Mouse (Mus musculus) embryonic facial prominence, embryonic 15.5 days (tissue): ENCODE measurements at regions not wholly inside any gene's neighbourhood (a gene's known extent, or its start where the extent isn't known, plus 50 kb on each side); places are given as distances from the start of the nearest gene placed in this dataset.

ENCODE experiments used
- ATAC-seq: fragments of 200-750 bp; cut with Nextera tagmentation; 2 replicates; pipeline ENCODE4 v1.8.0; 2017; ENCODE audit warnings: low read depth, moderate TSS enrichment; ENCODE audit not compliant: insufficient number of reproducible peaks, low FRiP score, low TSS enrichment
- H3K27ac ChIP-seq: fragments of 300-500 bp; sonication (generic); replicated peaks from 2 replicates; pipeline ENCODE4 v1.5.1; 2015; ENCODE audit warnings: mild to moderate bottlenecking, inconsistent platforms
- H3K27me3 ChIP-seq: fragments of 300-500 bp; sonication (generic); 2 replicates; pipeline ENCODE4 v1.6.1; 2015; ENCODE audit warnings: inconsistent platforms
- H3K36me3 ChIP-seq: fragments of 300-500 bp; sonication (generic); 2 replicates; pipeline ENCODE4 v1.6.1; 2015; ENCODE audit warnings: mild to moderate bottlenecking, inconsistent platforms
- H3K4me1 ChIP-seq: fragments of 300-500 bp; sonication (generic); 2 replicates; pipeline ENCODE4 v1.6.1; 2015; ENCODE audit warnings: inconsistent platforms
- H3K4me2 ChIP-seq: fragments of 300-500 bp; sonication (generic); replicated peaks from 2 replicates; pipeline ENCODE4 v1.6.1; 2015; ENCODE audit warnings: mild to moderate bottlenecking, inconsistent platforms
- H3K4me3 ChIP-seq: fragments of 300-500 bp; sonication (generic); replicated peaks from 2 replicates; pipeline ENCODE4 v1.5.1; 2015; ENCODE audit warnings: mild to moderate bottlenecking, inconsistent platforms
- H3K9ac ChIP-seq: fragments of 300-500 bp; sonication (generic); 2 replicates; pipeline ENCODE4 v1.6.1; 2015; ENCODE audit warnings: inconsistent platforms
- H3K9me3 ChIP-seq: fragments of 300-500 bp; sonication (generic); replicated peaks from 2 replicates; pipeline ENCODE4 v1.6.1; 2016; ENCODE audit warnings: inconsistent platforms
- WGBS: fragments of 180-500 bp; shearing (Covaris S2); methylation state at CpG from one replicate; pipeline ENCODE4 v1.1.7; 2015; 5-methylcytosine and 5-hydroxymethylcytosine counted together

DNA sequence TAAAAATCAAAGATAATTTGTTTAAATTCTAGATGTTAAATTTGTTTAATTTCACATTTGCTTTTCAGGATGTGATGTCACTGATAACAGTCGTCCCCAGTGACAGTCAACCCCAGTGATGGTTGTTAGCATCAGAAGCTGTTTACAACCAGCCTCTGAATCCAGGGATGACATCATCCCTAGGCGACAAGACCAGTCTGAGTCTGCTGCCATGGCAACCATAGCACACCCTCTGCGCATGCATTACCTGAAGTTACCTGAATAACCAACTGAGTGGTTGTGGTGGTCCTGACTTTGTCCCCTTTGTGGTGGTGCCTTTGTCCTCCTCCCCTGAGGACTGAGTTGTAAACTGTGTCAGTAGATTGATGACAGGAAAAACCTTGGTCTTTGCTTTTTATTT lies 92.0 kb upstream of the Zfp644 start:
- Histone ChIP-seq H3K4me2 (no peak overlapping the region), H3K36me3 (no peaks in the 10 kb centered on the region), H3K27ac (no peak overlapping the region), H3K27me3 (no peaks in the 10 kb centered on the region), H3K9me3 (no peaks in the 10 kb centered on the region), H3K4me3 (no peak overlapping the region), H3K4me1 (peaks cover 3% of the 10 kb centered on the region; the same call in 1 of the 2 replicates), H3K9ac (no peak overlapping the region)
- 35% methylated on average over 3 of the region's 3 CpGs for WGBS
- no peak for ATAC-seq

DNA sequence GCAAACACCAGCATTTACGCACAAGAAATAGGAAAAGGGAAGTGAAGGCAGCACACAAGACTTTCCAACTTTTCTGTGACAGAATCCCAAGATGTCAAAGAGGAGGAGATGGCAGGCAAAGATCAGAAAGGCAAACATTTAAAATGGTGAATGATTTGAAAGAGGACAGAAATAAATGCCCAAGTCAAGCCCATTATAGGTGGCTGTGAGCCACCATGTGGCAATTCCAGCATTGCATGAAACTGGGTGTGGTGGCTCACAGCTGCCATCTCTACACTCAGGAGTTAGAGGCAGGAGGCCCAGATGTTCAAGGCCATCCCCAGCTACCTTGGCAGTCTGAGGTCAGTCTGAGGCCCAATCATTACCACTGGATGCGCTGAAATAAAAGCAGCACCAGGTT lies 88.0 kb upstream of the Zfp644 start:
- H3K4me3 ChIP-seq = no peak overlapping the region
- no peaks in the 10 kb centered on the region for H3K9me3 ChIP-seq
- no peaks in the 10 kb centered on the region for H3K36me3 ChIP-seq
- no peak overlapping the region for H3K27ac ChIP-seq
- no peak overlapping the region for H3K9ac ChIP-seq
- H3K4me2 ChIP-seq = no peak overlapping the region
- 78% methylated on average over 2 of the region's 2 CpGs for WGBS
- H3K4me1 ChIP-seq = peaks cover 7% of the 10 kb centered on the region; the same call in 1 of the 2 replicates
- no peaks in the 10 kb centered on the region for H3K27me3 ChIP-seq
- ATAC-seq = no peak

DNA sequence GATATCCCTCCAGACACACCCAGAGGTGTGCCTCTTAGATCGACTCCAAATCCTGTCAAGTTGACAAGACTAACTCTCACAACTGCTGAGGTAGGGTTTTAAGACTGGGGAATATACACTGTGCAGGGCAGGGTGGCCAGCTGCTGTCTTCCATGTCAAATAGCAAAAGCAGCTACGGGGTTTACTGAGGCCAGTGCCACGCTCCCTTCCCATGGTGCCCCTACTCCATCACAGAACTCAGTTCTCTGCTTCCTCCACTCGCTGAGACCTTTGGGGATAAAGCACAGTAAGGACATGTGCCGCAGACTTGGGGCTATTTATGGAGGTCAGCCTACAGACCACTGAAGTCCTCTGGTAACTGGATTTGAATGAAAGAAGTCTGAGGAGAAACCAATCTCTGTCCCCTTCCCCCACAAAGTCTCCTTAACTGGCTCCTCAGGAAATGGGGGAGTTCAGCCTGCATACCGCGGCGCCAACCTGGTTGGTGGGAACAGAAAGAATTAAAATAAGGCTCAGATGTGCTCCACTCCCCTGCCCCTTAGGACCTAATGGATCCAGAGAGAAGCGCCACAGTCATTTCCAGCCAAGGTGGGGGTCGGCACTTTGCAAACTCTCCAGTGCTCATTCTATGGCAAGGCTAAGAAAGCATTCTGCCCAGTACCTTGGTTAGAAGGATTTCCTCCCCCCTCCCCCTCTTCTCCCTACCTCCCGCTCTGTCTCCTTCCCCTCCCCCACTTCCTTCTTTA lies 87.0 kb upstream of the Zfp644 start:
- Histone ChIP-seq H3K4me3 (peak overlapping the region; percentile 25), H3K4me2 (peak overlapping the region; percentile 47), H3K4me1 (peaks cover 7% of the 10 kb centered on the region; the same call in 1 of the 2 replicates), H3K36me3 (no peaks in the 10 kb centered on the region), H3K27me3 (no peaks in the 10 kb centered on the region), H3K27ac (no peak overlapping the region), H3K9me3 (no peaks in the 10 kb centered on the region), H3K9ac (no peak overlapping the region)
- peak; percentile 8; the same call in 1 of the 2 replicates for ATAC-seq
- WGBS = 10% methylated on average over 11 of the region's 11 CpGs

DNA sequence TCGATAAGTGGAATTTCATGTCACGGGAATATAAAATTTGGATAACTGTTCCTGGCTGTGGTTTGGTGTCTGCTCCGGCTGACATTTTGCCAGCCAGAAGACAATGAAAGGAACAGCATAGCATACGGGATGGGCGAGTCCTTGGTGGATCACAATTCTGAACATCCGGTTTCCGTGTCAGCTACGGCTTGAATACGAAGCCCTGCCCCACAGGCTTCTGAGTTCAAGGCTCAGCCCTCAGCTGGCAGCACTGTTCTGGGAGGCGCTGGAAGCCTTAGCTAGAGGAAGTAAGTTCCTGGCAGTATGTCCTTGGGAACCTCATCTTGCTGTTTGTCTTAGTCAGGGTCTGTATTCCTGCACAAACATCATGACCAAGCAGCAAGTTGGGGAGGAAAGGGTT lies 83.7 kb upstream of the Zfp644 start:
- WGBS = 86% methylated on average over 10 of the region's 10 CpGs
- Histone ChIP-seq H3K27me3 (no peaks in the 10 kb centered on the region), H3K9me3 (no peaks in the 10 kb centered on the region), H3K4me2 (no peak overlapping the region), H3K27ac (no peak overlapping the region), H3K36me3 (no peaks in the 10 kb centered on the region), H3K4me3 (no peak overlapping the region), H3K4me1 (peaks cover 10% of the 10 kb centered on the region; the same call in 1 of the 2 replicates), H3K9ac (no peak overlapping the region)
- no peak for ATAC-seq

DNA sequence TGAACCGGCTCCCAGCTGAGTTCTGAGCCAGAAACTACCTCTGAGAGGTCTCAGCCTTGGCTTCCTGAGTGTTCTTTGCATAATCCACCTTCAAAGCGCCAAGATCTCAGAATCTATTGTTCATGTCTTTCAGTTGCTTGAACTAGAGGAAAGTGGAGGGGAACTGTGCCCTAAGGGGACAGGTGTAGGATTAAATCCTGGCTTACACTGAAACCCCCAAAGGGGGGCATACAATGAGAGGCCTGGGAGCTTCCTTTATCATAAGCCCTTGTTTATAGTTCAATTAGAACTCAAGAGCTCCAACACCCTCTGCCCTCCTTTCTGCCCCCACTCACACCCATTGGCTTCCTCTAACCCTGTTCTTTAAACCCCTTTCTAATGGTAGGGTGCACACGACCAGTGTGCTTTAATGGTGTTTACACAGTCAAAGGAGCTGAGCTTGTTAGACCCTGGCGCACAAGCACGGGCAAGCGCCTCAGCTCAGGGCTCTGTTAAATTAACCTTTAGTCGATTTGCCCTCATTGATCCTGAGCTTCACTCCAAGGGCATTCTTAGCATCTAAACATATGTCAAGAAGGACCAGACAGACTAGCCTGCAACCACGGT lies 81.2 kb upstream of the Zfp644 start:
- no peaks in the 10 kb centered on the region for H3K36me3 ChIP-seq
- no peak overlapping the region for H3K4me3 ChIP-seq
- 39% methylated on average over 8 of the region's 8 CpGs for WGBS
- no peak overlapping the region for H3K27ac ChIP-seq
- H3K9me3 ChIP-seq = no peaks in the 10 kb centered on the region
- ATAC-seq = peak; percentile 48; the same call in 1 of the 2 replicates
- H3K9ac ChIP-seq = no peak overlapping the region
- H3K4me2 ChIP-seq = no peak overlapping the region
- 0 out of 2 replicates have a peak, but pooled peaks cover 3% of the 10 kb centered on the region for H3K4me1 ChIP-seq
- no peaks in the 10 kb centered on the region for H3K27me3 ChIP-seq

DNA sequence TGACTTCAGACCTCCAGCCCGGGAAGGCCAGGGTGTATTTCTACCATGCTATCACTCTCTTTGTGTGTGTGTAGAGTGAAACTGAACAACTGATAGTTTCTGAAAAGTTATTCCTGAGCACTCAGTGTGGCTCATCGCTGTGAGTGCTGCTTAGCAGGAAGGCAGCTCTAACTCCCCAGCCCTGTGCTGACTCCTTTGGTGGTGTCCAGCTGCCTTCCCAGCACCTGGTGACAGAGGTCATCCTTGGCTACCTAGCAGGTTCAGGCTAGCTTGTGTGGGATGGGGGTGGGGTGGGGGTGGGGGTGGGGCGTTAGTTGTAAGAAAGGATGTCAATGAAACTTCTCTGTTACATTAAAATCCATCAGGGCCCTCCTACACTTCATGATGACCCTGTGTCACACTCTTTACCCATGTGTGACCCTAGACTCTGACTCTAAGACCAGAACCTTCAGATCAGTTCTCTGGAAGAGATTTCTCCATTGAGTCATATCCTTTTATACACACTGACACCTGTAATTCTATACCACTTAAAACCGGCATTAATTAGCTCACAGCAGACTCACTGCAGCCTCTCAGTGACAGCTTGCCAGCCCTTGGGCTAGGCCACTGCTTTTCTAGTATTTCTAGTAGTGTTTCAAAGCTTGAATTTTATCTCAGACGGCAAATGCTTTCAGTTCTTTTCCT lies 78.1 kb upstream of the Zfp644 start:
- ATAC-seq = no peak
- 36% methylated on average over 5 of the region's 5 CpGs for WGBS
- no peak overlapping the region for H3K9ac ChIP-seq
- 0 out of 2 replicates have a peak, but pooled peaks cover 6% of the 10 kb centered on the region for H3K4me1 ChIP-seq
- H3K4me3 ChIP-seq = no peak overlapping the region
- no peak overlapping the region for H3K4me2 ChIP-seq
- no peak overlapping the region for H3K27ac ChIP-seq
- H3K9me3 ChIP-seq = no peaks in the 10 kb centered on the region
- H3K27me3 ChIP-seq = no peaks in the 10 kb centered on the region
- no peaks in the 10 kb centered on the region for H3K36me3 ChIP-seq

DNA sequence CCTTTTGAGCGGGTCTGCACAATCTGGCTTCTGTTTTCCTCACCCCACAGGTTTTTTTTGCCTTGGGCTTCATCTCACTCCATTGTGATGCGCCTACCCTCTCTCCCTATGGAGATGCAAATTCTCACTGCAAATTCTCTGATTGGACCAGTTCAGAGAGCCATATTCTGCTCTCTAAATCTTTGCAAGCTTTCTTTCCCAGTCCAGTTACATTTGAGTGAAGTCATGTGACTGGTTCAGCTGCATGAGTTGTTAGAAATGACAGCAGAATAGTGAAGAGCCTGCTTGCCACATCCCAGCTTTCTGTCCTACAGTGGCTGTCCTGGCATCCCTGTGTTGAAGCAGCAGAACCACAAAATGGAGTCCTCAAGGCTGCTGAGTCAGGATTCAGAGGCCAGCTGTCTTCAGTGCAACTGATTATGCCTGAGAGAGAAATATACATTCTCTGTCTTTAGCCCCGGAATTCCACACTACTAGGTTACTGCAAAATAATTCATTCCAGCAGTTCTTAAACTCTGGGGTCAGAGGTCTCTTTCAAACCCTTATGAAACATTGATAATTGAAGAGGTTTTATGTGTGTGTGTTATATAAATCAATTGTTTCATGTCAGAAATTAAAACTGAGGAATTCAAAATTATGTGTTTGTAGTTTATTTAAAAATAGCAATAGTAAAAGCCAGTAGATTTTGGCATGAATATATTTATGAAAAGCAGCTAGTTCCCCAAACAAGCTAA lies 76.3 kb upstream of the Zfp644 start:
- 22% methylated on average over 3 of the region's 3 CpGs for WGBS
- H3K36me3 ChIP-seq = no peaks in the 10 kb centered on the region
- H3K27me3 ChIP-seq = no peaks in the 10 kb centered on the region
- no peak overlapping the region for H3K9ac ChIP-seq
- no peak overlapping the region for H3K4me3 ChIP-seq
- no peaks in the 10 kb centered on the region for H3K9me3 ChIP-seq
- 0 out of 2 replicates have a peak, but pooled peaks cover 5% of the 10 kb centered on the region for H3K4me1 ChIP-seq
- H3K4me2 ChIP-seq = no peak overlapping the region
- peak overlapping the region; percentile 56 for H3K27ac ChIP-seq
- no peak for ATAC-seq

DNA sequence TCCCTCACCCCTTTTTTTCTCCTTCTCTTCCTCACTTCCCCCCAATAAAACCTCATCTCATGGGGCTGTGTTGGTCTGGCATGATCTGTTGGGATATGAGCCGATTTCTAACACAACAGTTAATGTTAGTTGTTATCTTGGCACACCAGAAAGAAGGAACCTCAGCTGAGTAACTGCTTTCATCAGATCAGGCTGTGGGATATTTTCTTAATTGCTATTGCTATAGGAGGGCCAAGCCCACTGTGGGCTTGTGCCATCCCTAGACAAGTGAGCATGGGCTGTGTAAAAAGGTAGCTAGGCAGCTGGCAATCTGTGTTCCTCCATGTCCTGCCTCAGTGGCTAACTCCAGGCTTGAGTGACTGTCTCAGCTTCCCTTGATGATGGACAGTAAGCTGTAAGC lies 73.9 kb upstream of the Zfp644 start:
- no peak overlapping the region for H3K4me2 ChIP-seq
- WGBS = 82% methylated on average over 1 of the region's 1 CpGs
- 0 out of 2 replicates have a peak, but pooled peaks cover 3% of the 10 kb centered on the region for H3K4me1 ChIP-seq
- H3K9me3 ChIP-seq = no peaks in the 10 kb centered on the region
- no peak for ATAC-seq
- H3K27me3 ChIP-seq = no peaks in the 10 kb centered on the region
- H3K36me3 ChIP-seq = no peaks in the 10 kb centered on the region
- no peak overlapping the region for H3K4me3 ChIP-seq
- H3K27ac ChIP-seq = no peak overlapping the region
- H3K9ac ChIP-seq = no peak overlapping the region

DNA sequence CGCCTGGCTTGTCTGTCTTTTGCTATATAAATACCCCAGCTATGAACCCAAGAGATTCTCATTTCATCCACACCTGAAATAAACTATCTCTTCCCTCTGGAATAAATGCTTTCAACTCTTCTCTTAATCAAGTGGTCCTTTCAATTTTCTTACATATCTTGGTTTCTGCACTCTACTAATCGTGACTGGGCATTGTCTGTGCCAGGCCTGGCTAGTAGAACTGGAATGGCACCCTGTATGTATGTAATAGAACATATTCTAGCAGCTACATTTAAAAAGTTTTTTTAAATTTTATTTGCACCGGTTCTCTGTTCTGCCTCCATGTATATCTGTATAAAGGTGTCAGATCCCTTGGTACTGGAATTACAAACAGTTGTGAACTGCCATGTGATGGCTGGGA lies 68.2 kb upstream of the Zfp644 start:
- Histone ChIP-seq H3K9me3 (no peaks in the 10 kb centered on the region), H3K4me3 (no peak overlapping the region), H3K27ac (no peak overlapping the region), H3K9ac (no peak overlapping the region), H3K4me2 (no peak overlapping the region), H3K4me1 (no peaks in the 10 kb centered on the region), H3K36me3 (no peaks in the 10 kb centered on the region), H3K27me3 (no peaks in the 10 kb centered on the region)
- WGBS = 88% methylated on average over 3 of the region's 3 CpGs
- no peak for ATAC-seq

DNA sequence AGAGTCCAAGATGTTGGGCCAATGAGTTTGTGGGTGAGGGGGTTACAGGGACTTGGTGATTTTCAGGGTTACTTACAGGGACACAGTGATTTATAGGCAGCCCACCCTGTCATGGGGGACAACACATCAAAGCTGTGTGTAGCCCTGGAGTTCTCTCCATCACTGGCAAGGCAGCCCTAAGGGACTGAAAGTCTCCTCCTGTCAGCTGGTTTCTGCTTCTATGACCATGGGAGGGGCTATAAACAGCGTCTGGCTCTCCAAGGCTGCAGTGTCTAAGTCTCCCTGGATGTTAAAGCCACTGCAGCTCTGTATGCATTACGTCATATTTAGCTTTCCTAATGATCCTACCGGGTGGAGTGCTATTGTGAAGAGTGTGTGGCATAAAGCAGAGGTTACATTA lies 66.2 kb upstream of the Zfp644 start:
- H3K36me3 ChIP-seq = no peaks in the 10 kb centered on the region
- H3K4me2 ChIP-seq = no peak overlapping the region
- H3K27me3 ChIP-seq = peaks cover 1% of the 10 kb centered on the region
- no peak overlapping the region for H3K4me3 ChIP-seq
- H3K9me3 ChIP-seq = no peaks in the 10 kb centered on the region
- no peak overlapping the region for H3K27ac ChIP-seq
- H3K9ac ChIP-seq = no peak overlapping the region
- ATAC-seq = no peak
- no peaks in the 10 kb centered on the region for H3K4me1 ChIP-seq
- WGBS = 38% methylated on average over 3 of the region's 3 CpGs

DNA sequence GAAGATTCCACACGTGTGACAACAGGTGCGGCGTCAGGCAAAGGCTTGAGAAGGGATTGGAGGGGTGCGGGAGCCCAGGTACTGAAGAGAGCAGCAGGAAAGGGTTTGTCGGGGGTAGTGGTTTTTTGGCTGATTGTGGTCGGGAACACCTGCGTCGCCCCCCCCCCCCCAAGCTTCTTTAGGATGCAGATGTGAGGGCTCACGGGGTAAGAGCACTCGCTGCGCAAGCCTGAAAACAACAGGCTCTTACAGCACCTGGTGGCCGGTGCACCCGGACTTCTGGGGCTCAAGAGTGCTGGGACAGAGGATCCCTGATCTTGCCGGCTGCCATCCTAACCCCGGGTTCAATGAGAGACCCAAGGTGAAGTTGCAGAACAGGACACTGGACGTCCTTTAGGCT lies 60.9 kb upstream of the Zfp644 start:
- no peaks in the 10 kb centered on the region for H3K9me3 ChIP-seq
- H3K36me3 ChIP-seq = no peaks in the 10 kb centered on the region
- H3K9ac ChIP-seq = no peak overlapping the region
- no peak overlapping the region for H3K4me3 ChIP-seq
- WGBS = 13% methylated on average over 16 of the region's 16 CpGs
- 0 out of 2 replicates have a peak overlapping the region, but pooled peaks have one; percentile 39 for H3K4me2 ChIP-seq
- no peak for ATAC-seq
- H3K4me1 ChIP-seq = peaks cover 15% of the 10 kb centered on the region
- peaks cover 11% of the 10 kb centered on the region for H3K27me3 ChIP-seq
- no peak overlapping the region for H3K27ac ChIP-seq
